Mouse (Mus musculus) stomach, embryonic 14.5 days (tissue): ENCODE measurements around the gene Aplp1. TPM values are rescaled to one million over a fixed set of nuclear protein-coding genes. Genes with fewer than 3 reads are reported as not detected.

ENCODE experiments used
- ATAC-seq: fragments of 200-750 bp; cut with Nextera tagmentation; 2 replicates; pipeline ENCODE4 v1.8.0; 2017; ENCODE audit warnings: low read depth, moderate TSS enrichment; ENCODE audit not compliant: insufficient number of reproducible peaks, insufficient read depth, low FRiP score
- H3K27ac ChIP-seq: fragments of 300-500 bp; sonication (generic); 2 replicates; pipeline ENCODE4 v1.5.1; 2014; ENCODE audit warnings: mild to moderate bottlenecking, low read length, moderate library complexity, mixed read lengths
- H3K27me3 ChIP-seq: fragments of 300-500 bp; sonication (generic); 2 replicates; pipeline ENCODE4 v1.6.1; 2014; ENCODE audit warnings: low read length, control low read depth, mixed read lengths; ENCODE audit not compliant: control insufficient read depth, insufficient read depth
- H3K36me3 ChIP-seq: fragments of 300-500 bp; sonication (generic); 2 replicates; pipeline ENCODE4 v1.6.1; 2014; ENCODE audit warnings: mild to moderate bottlenecking, control low read depth, low read length, moderate library complexity, mixed read lengths; ENCODE audit not compliant: control insufficient read depth, insufficient read depth
- H3K4me1 ChIP-seq: fragments of 300-500 bp; sonication (generic); 2 replicates; pipeline ENCODE4 v1.6.1; 2014; ENCODE audit warnings: low read length, control low read depth, mixed read lengths; ENCODE audit not compliant: control insufficient read depth, insufficient read depth
- H3K4me2 ChIP-seq: fragments of 300-500 bp; sonication (generic); replicated peaks from 2 replicates; pipeline ENCODE4 v1.6.1; 2014; ENCODE audit warnings: low read depth, low read length, control low read depth
- H3K4me3 ChIP-seq: fragments of 300-500 bp; sonication (generic); 2 replicates; pipeline ENCODE4 v1.5.1; 2014; ENCODE audit warnings: low read depth, low read length, control low read depth
- H3K9ac ChIP-seq: fragments of 300-500 bp; sonication (generic); replicated peaks from 2 replicates; pipeline ENCODE4 v1.6.1; 2014; ENCODE audit warnings: low read depth, mild to moderate bottlenecking, control low read depth, low read length, moderate library complexity, mixed read lengths
- H3K9me3 ChIP-seq: fragments of 300-500 bp; sonication (generic); 2 replicates; pipeline ENCODE4 v1.6.1; 2016; ENCODE audit warnings: low read depth, low read length, control low read depth; ENCODE audit not compliant: control insufficient read depth
- WGBS: fragments of 180-500 bp; shearing (Covaris S2); extraction: QIAGEN DNeasy Blood & Tissue Kit; methylation state at CpG from one replicate; pipeline ENCODE4 v1.1.7; 2014; 5-methylcytosine and 5-hydroxymethylcytosine counted together
- polyA plus RNA-seq: library from polyadenylated mRNA; unstranded; fragments of >200 nt; fragmentation: Nextera tagmentation; extraction: Ambion mirVana; gene quantifications from 2 replicates; pipeline ENCODE4 v1.2.1, GENCODE M21; 2014

The Aplp1 gene
- polyA plus RNA-seq, 1 experiment from 2014 or later, result 37.4 TPM

DNA sequence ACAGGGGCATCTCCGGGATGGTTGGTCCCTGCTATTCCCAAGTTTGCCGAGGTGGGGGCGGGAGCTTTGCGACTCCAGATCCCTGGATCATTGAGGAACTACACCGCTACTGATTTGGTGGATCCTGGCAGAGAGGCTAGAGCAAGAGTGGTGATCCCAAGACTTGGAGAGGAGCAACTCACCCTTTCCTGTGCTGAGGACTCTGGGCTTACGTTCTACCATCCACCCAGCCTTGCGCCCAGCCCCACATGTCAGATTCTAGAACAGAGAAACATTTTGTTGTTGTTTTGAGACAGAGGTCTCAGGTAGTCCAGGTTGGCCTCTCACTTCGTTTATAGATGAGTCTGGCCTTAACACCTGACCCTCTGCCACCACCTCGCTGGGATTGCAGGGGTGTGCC is 22.8 kb downstream of the Aplp1 start:
- peak overlapping the region; percentile 96 for H3K4me2 ChIP-seq
- peaks cover 5% of the 10 kb centered on the region; the same call in 1 of the 2 replicates for H3K4me1 ChIP-seq
- H3K9me3 ChIP-seq, result no peaks in the 10 kb centered on the region
- 0 out of 2 replicates have a peak overlapping the region, but pooled peaks have one; percentile 38 for H3K9ac ChIP-seq
- ATAC-seq, result 0 out of 2 replicates have a peak, but pooled peaks have one; percentile 4
- WGBS, result 7% methylated on average over 9 of the region's 9 CpGs
- peak overlapping the region; percentile 58; the same call in 1 of the 2 replicates for H3K27ac ChIP-seq
- peak overlapping the region; percentile 51 for H3K4me3 ChIP-seq
- H3K36me3 ChIP-seq, result no peaks in the 10 kb centered on the region
- no peaks in the 10 kb centered on the region for H3K27me3 ChIP-seq

DNA sequence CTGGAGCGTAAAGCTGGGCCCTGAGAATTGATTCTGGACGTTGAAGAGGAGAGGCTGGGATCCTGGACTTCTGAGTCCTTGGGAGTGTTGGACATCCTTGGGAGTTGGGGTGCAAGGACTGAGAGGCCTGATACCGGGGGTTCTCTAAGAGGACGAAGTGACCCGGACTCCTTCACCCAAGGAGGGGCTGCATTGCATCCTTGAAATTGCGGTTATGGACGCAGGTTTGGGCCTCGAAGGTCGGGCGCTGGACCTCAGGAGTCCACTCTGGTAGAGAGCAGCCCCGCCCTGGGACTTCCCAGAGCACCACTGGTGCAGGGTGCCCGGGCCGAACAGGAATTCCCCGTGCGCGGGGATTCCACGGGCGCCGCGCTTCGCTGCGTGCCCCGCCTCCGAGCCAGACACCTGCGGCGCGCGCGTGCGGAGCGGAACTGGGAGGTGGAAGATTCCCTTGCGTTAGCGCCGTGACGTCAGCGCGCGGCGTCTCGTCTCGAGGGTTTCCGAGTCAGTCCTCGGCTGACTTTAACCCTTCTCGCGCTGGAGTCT is 23.4 kb downstream of the Aplp1 start:
- no peaks in the 10 kb centered on the region for H3K27me3 ChIP-seq
- H3K4me3 ChIP-seq, result peak overlapping the region; percentile 51
- H3K9ac ChIP-seq, result peak overlapping the region; percentile 23
- peak; percentile 77 for ATAC-seq
- H3K4me1 ChIP-seq, result peaks cover 5% of the 10 kb centered on the region; the same call in 1 of the 2 replicates
- no peaks in the 10 kb centered on the region for H3K36me3 ChIP-seq
- no peaks in the 10 kb centered on the region for H3K9me3 ChIP-seq
- under 1% methylated on average over 45 of the region's 45 CpGs for WGBS
- peak overlapping the region; percentile 96 for H3K4me2 ChIP-seq
- no peak overlapping the region for H3K27ac ChIP-seq

GRCm38 (mm10) chr7:30421175-30421889 is 24.0 kb downstream of the Aplp1 start, which contains the start of gene Nfkbid:
Gene Nfkbid, plus strand, starts transcription at chr7:30421732.
- Histone ChIP-seq H3K27me3 (no peaks in the 10 kb centered on the region), H3K36me3 (no peaks in the 10 kb centered on the region), H3K4me3 (peak within 1 kb of the TSS; percentile 51), H3K4me1 (peaks cover 5% of the 10 kb centered on the region; the same call in 1 of the 2 replicates), H3K4me2 (peak within 1 kb of the TSS; percentile 96), H3K27ac (peak within 1 kb of the TSS; percentile 58; the same call in 1 of the 2 replicates), H3K9ac (peak within 1 kb of the TSS; percentile 38), H3K9me3 (no peaks in the 10 kb centered on the region)
- peak; percentile 33; the same call in 1 of the 2 replicates for ATAC-seq
- WGBS, result 10% methylated on average over 31 of the region's 31 CpGs

- 77% methylated on average over 3 of the region's 3 CpGs for WGBS
- H3K36me3 ChIP-seq, result no peaks in the 10 kb centered on the region
- H3K4me3 ChIP-seq, result no peak overlapping the region
Measured at GRCm38 (mm10) chr7:30420673-30421072, 24.7 kb downstream of the Aplp1 start.

DNA sequence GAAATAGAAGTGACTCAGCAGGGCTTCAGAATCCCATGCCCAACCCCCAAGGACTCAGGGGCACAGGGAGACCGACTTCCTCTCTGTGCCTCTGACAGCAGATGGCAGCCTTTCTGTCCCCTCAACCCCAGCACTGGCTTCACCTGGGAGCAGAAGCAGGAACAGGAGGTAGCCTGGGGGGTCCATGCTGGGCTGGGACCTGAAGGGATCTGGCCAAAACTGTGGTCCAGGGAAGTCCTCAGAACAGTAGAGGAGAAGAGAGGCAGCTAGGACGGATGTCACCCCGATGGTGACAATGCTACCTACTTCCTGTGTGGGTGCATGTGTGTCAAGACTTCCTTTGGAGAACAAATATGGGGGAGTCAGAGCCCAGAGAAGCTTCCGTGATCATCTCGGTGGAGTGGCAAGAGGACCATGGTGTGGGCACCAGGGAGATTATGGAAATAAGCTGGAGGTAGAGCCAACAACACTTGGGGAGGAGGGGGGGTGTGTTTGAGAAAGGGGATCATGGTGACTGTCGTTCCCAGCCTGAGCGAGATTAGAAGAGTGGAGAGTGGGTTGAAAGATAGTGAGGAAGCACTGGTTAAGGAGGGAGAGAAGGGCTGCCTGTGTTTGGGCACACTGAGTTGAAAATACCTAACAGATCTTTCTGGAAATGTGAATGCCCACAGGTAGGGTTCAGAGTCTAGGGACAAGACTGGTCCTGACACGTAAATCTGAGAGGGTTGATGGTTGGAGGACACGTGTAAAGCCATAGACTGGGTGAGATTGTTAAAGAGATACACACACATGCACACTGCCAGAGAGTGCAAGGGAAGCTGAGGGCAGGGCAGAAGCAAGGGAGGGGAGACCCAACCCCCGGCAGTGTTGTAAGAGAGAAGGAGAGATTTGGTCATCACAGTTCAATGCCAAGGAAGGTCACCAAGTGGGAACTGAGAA is 25.5 kb downstream of the Aplp1 start, which contains the start of gene Hcst:
Gene Hcst (minus strand): TSS at position 294 of the 939 bp plus-strand sequence.
- Histone ChIP-seq H3K4me1 (peaks cover 5% of the 10 kb centered on the region; the same call in 1 of the 2 replicates), H3K9me3 (no peaks in the 10 kb centered on the region), H3K4me2 (no peak within 1 kb of the TSS), H3K36me3 (no peaks in the 10 kb centered on the region), H3K9ac (no peak within 1 kb of the TSS), H3K27ac (no peak within 1 kb of the TSS), H3K4me3 (no peak within 1 kb of the TSS), H3K27me3 (no peaks in the 10 kb centered on the region)
- WGBS, result 70% methylated on average over 10 of the region's 10 CpGs
- no peak for ATAC-seq

More at GRCm38 (mm10) chr7:30420673-30421072, 24.7 kb downstream of the Aplp1 start:
- no peak overlapping the region for H3K4me2 ChIP-seq
- no peaks in the 10 kb centered on the region for H3K9me3 ChIP-seq
- no peak for ATAC-seq
- no peaks in the 10 kb centered on the region for H3K27me3 ChIP-seq
- peaks cover 5% of the 10 kb centered on the region; the same call in 1 of the 2 replicates for H3K4me1 ChIP-seq
- no peak overlapping the region for H3K27ac ChIP-seq
- H3K9ac ChIP-seq, result no peak overlapping the region

- H3K9me3 ChIP-seq, result no peaks in the 10 kb centered on the region
- H3K4me2 ChIP-seq, result no peak overlapping the region
- 71% methylated on average over 9 of the region's 9 CpGs for WGBS
- no peaks in the 10 kb centered on the region for H3K27me3 ChIP-seq
- H3K27ac ChIP-seq, result no peak overlapping the region
- no peak for ATAC-seq
- peaks cover 2% of the 10 kb centered on the region; the same call in 1 of the 2 replicates for H3K4me1 ChIP-seq
- no peak overlapping the region for H3K4me3 ChIP-seq
- no peak overlapping the region for H3K9ac ChIP-seq
- no peaks in the 10 kb centered on the region for H3K36me3 ChIP-seq
Measured at GRCm38 (mm10) chr7:30417856-30418255, 27.5 kb downstream of the Aplp1 start.

DNA sequence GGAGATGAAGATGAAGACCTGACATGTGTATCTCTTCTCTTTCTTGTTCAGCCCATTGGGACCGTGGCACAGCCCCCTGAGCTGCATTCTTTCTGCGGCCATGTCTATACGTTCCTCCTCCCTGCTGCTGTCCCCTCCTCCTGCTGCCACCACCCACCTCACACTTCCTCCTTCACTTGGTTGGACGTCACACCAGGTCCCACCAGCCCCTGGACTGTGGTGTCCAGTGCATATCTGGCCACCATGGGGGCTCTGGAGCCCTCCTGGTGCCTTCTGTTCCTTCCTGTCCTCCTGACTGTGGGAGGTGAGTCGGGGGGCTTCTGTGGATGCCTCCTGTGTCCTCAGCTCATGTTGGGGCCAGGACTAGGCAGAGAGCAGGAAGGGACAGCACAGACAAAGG is 31.7 kb downstream of the Aplp1 start, which contains the start of gene Tyrobp:
Gene Tyrobp (plus strand): TSS at position 165 of the 400 bp plus-strand sequence.
- Histone ChIP-seq H3K4me2 (no peak within 1 kb of the TSS), H3K27ac (no peak within 1 kb of the TSS), H3K9me3 (no peaks in the 10 kb centered on the region), H3K4me3 (no peak within 1 kb of the TSS), H3K36me3 (no peaks in the 10 kb centered on the region), H3K4me1 (no peaks in the 10 kb centered on the region), H3K27me3 (no peaks in the 10 kb centered on the region), H3K9ac (no peak within 1 kb of the TSS)
- ATAC-seq, result no peak
- WGBS, result 62% methylated on average over 5 of the region's 5 CpGs

DNA sequence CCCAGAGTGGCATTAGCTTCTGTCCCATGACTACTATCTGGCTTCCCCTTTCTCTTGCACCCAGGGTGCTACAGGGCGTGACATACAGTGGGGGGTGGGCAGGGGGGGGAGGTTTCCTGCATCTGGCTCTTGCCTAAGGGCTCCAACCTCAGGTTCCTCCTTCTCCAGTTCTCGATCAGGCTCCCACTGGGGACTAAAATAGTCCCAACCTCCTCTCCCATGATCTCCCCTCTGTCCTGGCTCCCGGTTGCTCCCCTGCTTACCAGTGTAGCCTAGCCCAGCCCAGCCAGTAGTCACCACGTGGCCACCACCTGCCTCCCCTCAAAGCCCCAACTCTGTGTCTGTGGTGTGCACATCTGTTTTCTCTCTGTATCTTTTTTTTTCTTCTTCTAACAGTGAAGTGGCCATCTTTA is 32.6 kb downstream of the Aplp1 start:
- ATAC-seq, result no peak
- WGBS, result 50% methylated on average over 4 of the region's 4 CpGs

More for the DNA sequence above, 32.6 kb downstream of the Aplp1 start:
- no peaks in the 10 kb centered on the region for H3K9me3 ChIP-seq
- H3K9ac ChIP-seq, result no peak overlapping the region
- H3K4me3 ChIP-seq, result no peak overlapping the region
- no peaks in the 10 kb centered on the region for H3K4me1 ChIP-seq
- H3K27me3 ChIP-seq, result no peaks in the 10 kb centered on the region
- no peak overlapping the region for H3K27ac ChIP-seq
- H3K4me2 ChIP-seq, result no peak overlapping the region
- no peaks in the 10 kb centered on the region for H3K36me3 ChIP-seq
